Mouse (Mus musculus) hindbrain, postnatal 0 days (tissue): ENCODE data around the gene Etv1. TPM values are rescaled to one million over a fixed set of nuclear protein-coding genes. Genes with fewer than 3 reads are reported as not detected.

Experiments used
- ATAC-seq: fragments of 200-750 bp; cut with Nextera tagmentation; 2 replicates; pipeline ENCODE4 v1.8.0; 2017; ENCODE audit warnings: mild to moderate bottlenecking, moderate TSS enrichment, moderate library complexity
- DNase-seq: peaks from one replicate; pipeline ENCODE4 v3.0.0-alpha.2; 2015; ENCODE audit warnings: low spot score
- H3K27ac ChIP-seq: fragments of 300-500 bp; sonication (generic); 2 replicates; pipeline ENCODE4 v1.5.1; 2014; ENCODE audit warnings: mild to moderate bottlenecking
- H3K27me3 ChIP-seq: fragments of 300-500 bp; sonication (generic); 2 replicates; pipeline ENCODE4 v1.6.1; 2014; ENCODE audit warnings: low read length, mixed read lengths; ENCODE audit not compliant: insufficient read depth
- H3K36me3 ChIP-seq: fragments of 300-500 bp; sonication (generic); 2 replicates; pipeline ENCODE4 v1.6.1; 2014; ENCODE audit warnings: low read length, mixed read lengths; ENCODE audit not compliant: insufficient read depth
- H3K4me1 ChIP-seq: fragments of 300-500 bp; sonication (generic); 2 replicates; pipeline ENCODE4 v1.6.1; 2014; ENCODE audit warnings: antibody characterized with exemption, low read length, mixed read lengths; ENCODE audit not compliant: insufficient read depth
- H3K4me2 ChIP-seq: fragments of 300-500 bp; sonication (generic); 2 replicates; pipeline ENCODE4 v1.6.1; 2014; ENCODE audit warnings: low read depth, mild to moderate bottlenecking, low read length, moderate library complexity, mixed read lengths
- H3K4me3 ChIP-seq: fragments of 300-500 bp; sonication (generic); 2 replicates; pipeline ENCODE4 v1.5.1; 2014; ENCODE audit warnings: low read length
- H3K9ac ChIP-seq: fragments of 300-500 bp; sonication (generic); replicated peaks from 2 replicates; pipeline ENCODE4 v1.6.1; 2014; ENCODE audit warnings: mild to moderate bottlenecking, low read length, moderate library complexity, mixed read lengths
- H3K9me3 ChIP-seq: fragments of 300-500 bp; sonication (generic); 2 replicates; pipeline ENCODE4 v1.6.1; 2016; ENCODE audit warnings: low read length, mixed read lengths
- CTCF ChIP-seq: IDR thresholded peaks from 2 replicates; pipeline ENCODE4 v1.5.1; 2016; ENCODE audit warnings: antibody characterized with exemption, control low read depth, low read depth
- WGBS: fragments of 180-500 bp; shearing (Covaris S2); extraction: QIAGEN DNeasy Blood & Tissue Kit; methylation state at CpG from one replicate; pipeline ENCODE4 v1.1.7; 2014; 5-methylcytosine and 5-hydroxymethylcytosine counted together
- polyA plus RNA-seq: library from polyadenylated mRNA; unstranded; fragments of >200 nt; fragmentation: Nextera tagmentation; extraction: Ambion mirVana; gene quantifications from 2 replicates; pipeline ENCODE4 v1.2.1, GENCODE M21; 2015
- total RNA-seq: library from RNA; depleted of rRNA; stranded (reverse); fragments of >200 nt; gene quantifications from 2 replicates; pipeline ENCODE4 v1.2.3, GENCODE M21; 2014

Etv1 gene
- total and polyA plus RNA-seq, 2 experiments from 2014 or later = 19.3 to 24.5 TPM

DNA sequence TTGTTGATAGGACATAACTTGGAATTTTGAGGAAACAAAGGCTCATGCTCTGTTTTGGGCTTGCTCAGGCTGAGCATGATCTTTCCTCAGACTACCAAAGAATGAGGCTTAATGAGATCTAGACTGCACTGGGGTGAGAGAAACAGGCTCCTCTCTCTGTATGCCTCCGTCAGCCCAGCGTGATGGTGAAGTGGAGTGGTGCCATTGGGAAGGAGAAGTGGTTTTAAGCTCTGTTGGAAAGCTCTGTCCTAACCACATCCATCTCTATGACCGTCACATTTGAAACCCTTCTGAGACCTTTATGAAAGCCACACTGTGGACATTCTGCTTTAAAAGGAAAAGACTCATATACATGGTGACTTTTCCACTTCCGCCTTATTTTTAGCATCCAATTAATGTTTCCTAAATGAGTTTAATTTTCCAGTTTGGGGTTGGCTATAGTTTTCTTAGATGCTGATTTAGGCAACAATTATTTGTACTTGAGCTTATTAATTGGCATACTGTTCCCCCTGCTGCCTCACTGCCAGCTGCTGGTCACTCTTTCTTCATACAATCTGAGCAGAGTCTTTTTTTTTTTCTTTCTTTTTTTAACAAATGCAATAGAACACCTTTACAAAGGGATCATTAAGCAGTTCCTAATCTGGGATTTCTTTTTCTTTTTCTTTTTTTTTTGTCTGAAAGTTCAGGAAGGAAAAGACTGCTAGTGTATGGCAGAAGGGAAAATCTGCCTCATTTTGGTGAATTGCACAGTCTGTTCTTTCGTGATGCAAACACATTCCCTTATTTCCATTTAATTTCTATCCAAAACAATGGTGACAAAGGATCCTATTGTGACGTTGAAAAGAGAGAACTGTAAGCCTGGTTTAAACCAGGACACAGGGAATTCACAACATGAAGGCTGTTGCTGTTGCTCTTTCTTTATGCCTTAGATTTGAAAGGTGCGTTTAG lies 81.3 kb downstream of the Etv1 start:
- 65% methylated on average over 7 of the region's 7 CpGs for WGBS
- H3K36me3 ChIP-seq = no peaks in the 10 kb centered on the region
- no peak overlapping the region for H3K9ac ChIP-seq
- no peak overlapping the region for H3K4me3 ChIP-seq
- no peak overlapping the region for H3K27ac ChIP-seq
- no peaks in the 10 kb centered on the region for H3K27me3 ChIP-seq
- no peak for ATAC-seq
- DNase-seq = no peak
- TF ChIP-seq CTCF = no peak
- H3K4me1 ChIP-seq = no peaks in the 10 kb centered on the region
- no peak overlapping the region for H3K4me2 ChIP-seq
- no peaks in the 10 kb centered on the region for H3K9me3 ChIP-seq

DNA sequence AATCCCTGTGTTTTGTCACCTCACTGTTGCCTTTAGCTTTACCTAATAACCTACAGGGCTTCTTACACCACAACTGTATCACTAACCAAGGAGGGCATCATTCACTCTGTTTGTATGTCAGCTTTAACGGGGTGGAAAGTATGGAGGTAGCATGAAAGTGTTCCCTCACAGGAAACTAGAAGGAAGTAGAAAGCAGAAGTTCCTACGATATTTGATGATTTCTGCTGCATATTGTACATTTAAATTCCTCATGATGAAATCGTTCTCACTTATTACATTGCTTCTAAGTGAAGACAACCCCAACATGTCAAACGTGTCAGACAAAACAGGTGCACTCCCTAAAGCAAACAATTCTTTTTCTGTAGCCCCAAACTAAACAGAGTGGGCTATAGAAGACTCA lies 84.2 kb downstream of the Etv1 start:
- DNase-seq (no peak), ATAC-seq (no peak)
- Histone ChIP-seq H3K4me1 (no peaks in the 10 kb centered on the region), H3K27ac (no peak overlapping the region), H3K4me2 (no peak overlapping the region), H3K27me3 (no peaks in the 10 kb centered on the region), H3K9ac (no peak overlapping the region), H3K4me3 (no peak overlapping the region), H3K9me3 (no peaks in the 10 kb centered on the region), H3K36me3 (no peaks in the 10 kb centered on the region)
- 83% methylated on average over 4 of the region's 4 CpGs for WGBS
- TF ChIP-seq CTCF = no peak

DNA sequence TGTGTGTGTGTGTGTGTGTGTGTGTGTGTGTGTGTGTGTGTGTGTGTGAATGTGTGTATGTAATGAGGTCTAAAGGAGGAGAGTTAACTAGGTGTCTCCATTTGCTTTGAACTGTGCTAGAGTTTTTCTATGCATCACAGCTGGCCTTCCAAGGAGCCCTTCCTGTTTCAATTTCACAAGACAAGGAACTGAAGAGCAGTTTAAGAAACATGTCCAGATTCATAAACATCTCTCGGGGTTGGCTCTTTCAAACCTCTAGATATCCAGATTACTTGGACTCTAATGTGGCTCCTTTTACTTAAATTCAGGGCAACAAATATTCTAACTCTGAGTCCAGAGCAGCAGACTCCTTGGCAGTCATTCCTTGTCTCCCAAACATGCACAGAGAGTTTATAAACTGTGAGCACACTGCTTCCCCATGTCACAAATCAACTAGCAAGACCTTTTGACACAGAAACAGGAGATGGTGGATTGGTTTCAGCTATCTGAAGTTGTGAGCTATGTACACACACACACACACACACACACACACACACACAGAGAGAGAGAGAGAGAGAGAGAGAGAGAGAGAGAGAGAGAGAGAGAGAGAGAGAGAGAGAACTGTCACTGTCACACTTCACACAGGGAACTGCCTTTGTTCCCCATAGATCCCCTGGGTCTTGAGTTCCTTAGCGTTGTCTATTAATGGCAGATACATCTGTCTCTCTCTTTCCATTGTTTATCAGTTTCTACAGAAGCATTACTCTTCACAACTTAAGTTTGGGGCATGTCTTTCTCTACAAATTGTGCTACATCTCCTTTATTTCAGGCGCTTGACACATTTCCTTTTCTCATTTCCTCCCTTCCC lies 85.0 kb downstream of the Etv1 start:
- no peaks in the 10 kb centered on the region for H3K36me3 ChIP-seq
- DNase-seq (no peak), ATAC-seq (no peak)
- no peaks in the 10 kb centered on the region for H3K4me1 ChIP-seq
- no peak for TF ChIP-seq CTCF
- no peak overlapping the region for H3K4me3 ChIP-seq
- H3K9me3 ChIP-seq = no peaks in the 10 kb centered on the region
- H3K4me2 ChIP-seq = no peak overlapping the region
- no peaks in the 10 kb centered on the region for H3K27me3 ChIP-seq
- H3K9ac ChIP-seq = no peak overlapping the region
- WGBS = 69% methylated on average over 3 of the region's 3 CpGs
- H3K27ac ChIP-seq = no peak overlapping the region

DNA sequence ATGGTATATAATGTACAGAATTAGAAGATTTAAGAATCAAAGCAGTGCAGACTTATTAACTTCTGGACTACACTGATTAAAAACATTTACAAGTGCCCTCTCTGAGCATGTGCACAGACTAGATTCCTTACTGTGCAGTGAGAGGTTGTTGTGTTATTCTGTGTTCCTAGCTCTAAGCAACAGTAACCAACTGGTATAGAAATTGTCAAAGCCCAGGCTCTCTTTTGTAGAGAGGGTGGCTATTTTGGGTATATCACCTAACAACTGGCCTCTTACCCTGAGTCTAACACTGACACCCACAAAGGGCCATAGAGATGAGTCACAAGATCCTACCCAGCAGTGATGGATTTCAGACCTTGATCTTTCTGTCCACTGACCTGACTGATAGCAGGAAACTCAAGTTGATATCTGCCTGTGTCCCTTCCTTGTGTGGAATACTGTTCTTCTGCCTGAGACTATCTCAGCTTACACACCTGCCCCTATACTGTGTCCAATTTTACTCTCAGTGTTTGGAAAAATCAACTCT lies 95.4 kb downstream of the Etv1 start:
- H3K4me3 ChIP-seq = no peak overlapping the region
- H3K27ac ChIP-seq = no peak overlapping the region
- no peaks in the 10 kb centered on the region for H3K9me3 ChIP-seq
- no peaks in the 10 kb centered on the region for H3K36me3 ChIP-seq
- H3K9ac ChIP-seq = no peak overlapping the region
- no peak overlapping the region for H3K4me2 ChIP-seq
- TF ChIP-seq CTCF = no peak
- H3K4me1 ChIP-seq = no peaks in the 10 kb centered on the region
- DNase-seq (no peak), ATAC-seq (no peak)
- H3K27me3 ChIP-seq = no peaks in the 10 kb centered on the region

DNA sequence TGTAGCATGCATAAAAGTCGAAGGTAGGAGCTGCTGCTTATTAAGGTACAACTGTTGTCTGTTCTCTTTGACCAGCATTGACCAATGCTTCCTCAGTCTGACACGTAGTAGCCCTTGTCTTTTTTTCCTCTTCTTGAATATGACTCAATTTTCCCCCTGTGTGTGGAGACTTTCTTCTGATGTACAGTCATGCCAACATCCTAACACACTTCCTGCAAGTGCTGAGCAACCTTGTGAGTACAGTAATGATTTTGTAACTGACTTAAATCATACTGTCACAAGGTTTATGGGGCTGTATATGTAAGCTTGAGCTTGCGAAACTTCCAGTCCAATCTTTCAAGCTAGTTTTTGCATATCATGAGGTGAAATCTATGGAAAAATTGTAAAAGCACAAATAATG lies 125.3 kb downstream of the Etv1 start:
- 83% methylated on average over 3 of the region's 3 CpGs for WGBS
- Histone ChIP-seq H3K4me3 (no peak overlapping the region), H3K9me3 (no peaks in the 10 kb centered on the region), H3K27ac (no peak overlapping the region), H3K4me1 (no peaks in the 10 kb centered on the region), H3K9ac (no peak overlapping the region), H3K4me2 (no peak overlapping the region), H3K27me3 (no peaks in the 10 kb centered on the region), H3K36me3 (no peaks in the 10 kb centered on the region)
- DNase-seq (no peak), ATAC-seq (no peak)
- no peak for TF ChIP-seq CTCF

DNA sequence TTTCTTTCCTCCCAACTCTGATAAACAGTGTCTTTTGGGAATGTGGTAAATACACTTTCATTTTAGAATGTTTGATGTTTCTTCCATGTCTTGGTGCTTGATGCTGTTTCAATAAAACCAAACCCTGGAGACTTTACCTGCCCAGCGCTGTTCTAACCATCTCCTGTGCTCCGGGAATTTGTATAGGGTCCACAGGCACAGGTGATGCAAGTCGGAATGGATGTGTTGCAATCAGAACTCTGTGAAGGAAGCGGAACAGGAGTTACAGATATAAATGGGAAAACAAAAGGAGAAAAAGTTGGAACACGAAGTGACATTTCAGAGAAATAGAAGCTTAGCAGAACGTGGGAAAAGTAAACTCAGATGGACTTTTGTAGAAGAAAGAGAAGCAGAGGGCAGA lies 127.1 kb downstream of the Etv1 start:
- Histone ChIP-seq H3K36me3 (no peaks in the 10 kb centered on the region), H3K9ac (no peak overlapping the region), H3K9me3 (no peaks in the 10 kb centered on the region), H3K4me2 (no peak overlapping the region), H3K4me3 (no peak overlapping the region), H3K27ac (no peak overlapping the region), H3K27me3 (no peaks in the 10 kb centered on the region), H3K4me1 (no peaks in the 10 kb centered on the region)
- TF ChIP-seq CTCF = no peak
- ATAC-seq = no peak
- no peak for DNase-seq
- 85% methylated on average over 6 of the region's 6 CpGs for whole genome bisulfite sequencing
